Mouse (Mus musculus) midbrain, embryonic 13.5 days (tissue): ENCODE measurements around the gene Adamts20. TPM values are rescaled to one million over a fixed set of nuclear protein-coding genes. Genes with fewer than 3 reads are reported as not detected.

ENCODE experiments used
- ATAC-seq: fragments of 200-750 bp; cut with Nextera tagmentation; 2 replicates; pipeline ENCODE4 v1.8.0; 2017; ENCODE audit warnings: mild to moderate bottlenecking, moderate TSS enrichment, moderate library complexity
- H3K27ac ChIP-seq: fragments of 300-500 bp; sonication (generic); 2 replicates; pipeline ENCODE4 v1.5.1; 2015; ENCODE audit warnings: inconsistent platforms, mild to moderate bottlenecking, moderate library complexity
- H3K27me3 ChIP-seq: fragments of 300-500 bp; sonication (generic); 2 replicates; pipeline ENCODE4 v1.6.1; 2015; ENCODE audit warnings: mild to moderate bottlenecking, inconsistent platforms
- H3K36me3 ChIP-seq: fragments of 300-500 bp; sonication (generic); 2 replicates; pipeline ENCODE4 v1.6.1; 2015; ENCODE audit warnings: mild to moderate bottlenecking, inconsistent platforms
- H3K4me1 ChIP-seq: fragments of 300-500 bp; sonication (generic); replicated peaks from 2 replicates; pipeline ENCODE4 v1.6.1; 2015; ENCODE audit warnings: inconsistent platforms
- H3K4me2 ChIP-seq: fragments of 300-500 bp; sonication (generic); replicated peaks from 2 replicates; pipeline ENCODE4 v1.6.1; 2015; ENCODE audit warnings: moderate library complexity, mild to moderate bottlenecking, inconsistent platforms
- H3K4me3 ChIP-seq: fragments of 300-500 bp; sonication (generic); replicated peaks from 2 replicates; pipeline ENCODE4 v1.5.1; 2015; ENCODE audit warnings: mild to moderate bottlenecking, inconsistent platforms
- H3K9ac ChIP-seq: fragments of 300-500 bp; sonication (generic); replicated peaks from 2 replicates; pipeline ENCODE4 v1.6.1; 2015; ENCODE audit warnings: mild to moderate bottlenecking, inconsistent platforms
- H3K9me3 ChIP-seq: fragments of 300-500 bp; sonication (generic); 2 replicates; pipeline ENCODE4 v1.6.1; 2016; ENCODE audit warnings: mild to moderate bottlenecking, inconsistent platforms
- WGBS: fragments of 180-500 bp; shearing (Covaris S2); methylation state at CpG from one replicate; pipeline ENCODE4 v1.1.7; 2015; 5-methylcytosine and 5-hydroxymethylcytosine counted together
- polyA plus RNA-seq: library from polyadenylated mRNA; unstranded; fragments of >200 nt; fragmentation: Nextera tagmentation; extraction: Ambion mirVana; gene quantifications from 2 replicates; pipeline ENCODE4 v1.2.1, GENCODE M21; 2015

Adamts20 gene
- polyA plus RNA-seq, 1 experiment from 2014 or later: 1.7 TPM

DNA sequence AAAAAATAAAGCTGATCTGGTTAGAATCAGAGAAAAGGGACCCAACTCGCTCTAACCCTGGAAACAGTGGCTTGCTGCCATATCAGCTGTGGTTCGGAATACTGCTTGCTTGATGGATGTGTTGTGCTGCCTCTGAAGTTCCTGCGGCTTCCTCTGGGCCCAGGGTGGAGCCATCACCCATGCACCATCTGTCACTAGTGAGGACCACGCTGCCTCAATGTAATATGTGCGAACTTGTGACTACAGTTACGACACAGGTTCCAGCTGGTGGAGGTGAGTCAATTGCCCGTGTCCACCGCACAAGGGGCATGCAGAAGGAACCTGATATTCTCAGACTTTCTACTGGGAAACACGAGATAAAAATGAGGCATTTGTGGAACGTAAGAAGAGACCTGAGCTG lies 202.0 kb downstream of the Adamts20 start:
- 87% methylated on average over 10 of the region's 10 CpGs for WGBS

DNA sequence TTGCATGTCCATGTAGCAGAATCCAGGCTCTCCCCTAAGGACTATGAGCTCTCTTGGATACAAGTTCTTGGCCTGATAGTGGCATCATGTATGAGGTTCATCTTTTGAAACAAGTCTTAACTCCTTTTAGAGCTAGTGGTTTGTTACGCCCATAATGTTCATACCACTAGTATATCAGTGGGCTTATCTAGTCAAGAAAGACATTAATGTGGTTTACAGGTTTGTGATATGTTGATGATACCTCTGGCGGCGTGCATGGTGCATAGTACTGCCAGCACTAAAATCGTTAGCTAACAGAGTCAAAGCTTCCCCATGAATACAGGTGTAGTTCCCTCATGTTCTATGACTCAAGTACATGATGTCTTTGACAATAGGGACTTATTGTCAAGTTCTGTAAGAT lies 205.7 kb downstream of the Adamts20 start:
- no peaks in the 10 kb centered on the region for H3K36me3 ChIP-seq
- H3K27ac ChIP-seq: no peak overlapping the region
- H3K4me2 ChIP-seq: no peak overlapping the region
- ATAC-seq: no peak
- 96% methylated on average over 4 of the region's 4 CpGs for WGBS
- H3K4me3 ChIP-seq: no peak overlapping the region
- H3K4me1 ChIP-seq: no peaks in the 10 kb centered on the region
- no peak overlapping the region for H3K9ac ChIP-seq
- H3K27me3 ChIP-seq: no peaks in the 10 kb centered on the region
- no peaks in the 10 kb centered on the region for H3K9me3 ChIP-seq

More for the DNA sequence above, 202.0 kb downstream of the Adamts20 start:
- ATAC-seq: no peak
- no peak overlapping the region for H3K4me3 ChIP-seq
- no peaks in the 10 kb centered on the region for H3K27me3 ChIP-seq
- no peaks in the 10 kb centered on the region for H3K36me3 ChIP-seq
- H3K4me2 ChIP-seq: no peak overlapping the region
- no peaks in the 10 kb centered on the region for H3K9me3 ChIP-seq
- no peaks in the 10 kb centered on the region for H3K4me1 ChIP-seq
- H3K9ac ChIP-seq: no peak overlapping the region
- no peak overlapping the region for H3K27ac ChIP-seq

DNA sequence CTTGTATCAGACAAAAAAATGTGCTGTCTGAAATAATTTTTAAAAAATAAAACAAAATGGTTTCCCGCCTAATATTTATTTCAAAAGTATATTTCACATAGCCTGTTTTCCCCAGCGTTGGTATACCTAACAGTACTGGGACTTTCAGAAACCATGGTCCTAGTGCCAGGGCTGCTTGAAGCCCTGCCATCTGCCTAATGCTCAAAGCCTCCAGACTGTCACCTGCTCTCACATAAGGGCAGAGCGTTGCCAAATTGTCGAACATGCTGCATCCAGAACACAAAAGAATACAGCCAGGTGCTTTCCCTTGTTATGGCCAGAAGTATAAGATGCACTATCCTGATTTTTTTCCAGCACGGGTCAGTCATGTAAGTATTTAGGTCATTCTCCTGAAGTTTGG lies 209.7 kb downstream of the Adamts20 start:
- Histone ChIP-seq H3K27ac (no peak overlapping the region), H3K27me3 (no peaks in the 10 kb centered on the region), H3K4me3 (no peak overlapping the region), H3K36me3 (no peaks in the 10 kb centered on the region), H3K9ac (no peak overlapping the region), H3K9me3 (no peaks in the 10 kb centered on the region), H3K4me2 (no peak overlapping the region), H3K4me1 (no peaks in the 10 kb centered on the region)
- WGBS: 89% methylated on average over 5 of the region's 5 CpGs
- no peak for ATAC-seq

DNA sequence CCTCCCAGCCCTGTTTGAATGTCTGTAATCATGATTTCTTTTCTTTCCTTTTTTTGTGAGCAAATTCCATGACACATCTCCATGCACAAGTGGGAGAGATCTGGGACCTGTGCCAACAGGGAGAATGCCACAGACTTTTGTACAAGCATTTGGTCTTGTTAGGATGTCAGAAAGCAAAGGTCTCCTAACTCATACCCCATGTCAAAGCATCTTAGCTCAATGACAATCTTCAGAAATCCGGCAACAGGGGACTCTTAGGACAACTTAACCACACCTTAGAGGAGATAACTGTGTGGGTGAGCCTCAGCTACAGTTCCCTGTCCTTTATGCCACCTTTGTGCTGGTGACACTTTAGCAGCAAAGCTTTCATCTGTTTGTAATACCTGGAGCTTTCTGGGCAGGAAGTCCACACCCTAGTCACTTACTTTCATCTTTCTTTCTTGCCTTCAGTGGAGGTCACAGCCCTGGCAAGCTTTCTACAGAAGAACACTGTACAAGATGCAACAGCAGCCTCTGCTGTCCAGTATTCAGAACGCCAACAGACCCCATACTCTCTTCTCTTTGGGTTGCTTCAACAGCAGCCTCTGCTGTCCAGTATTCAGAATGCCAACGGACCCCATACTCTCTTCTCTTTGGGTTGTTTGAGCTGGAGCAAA lies 210.2 kb downstream of the Adamts20 start:
- H3K27ac ChIP-seq: no peak overlapping the region
- no peaks in the 10 kb centered on the region for H3K4me1 ChIP-seq
- H3K4me2 ChIP-seq: no peak overlapping the region
- H3K4me3 ChIP-seq: no peak overlapping the region
- no peaks in the 10 kb centered on the region for H3K36me3 ChIP-seq
- no peak overlapping the region for H3K9ac ChIP-seq
- no peak for ATAC-seq
- 76% methylated on average over 3 of the region's 3 CpGs for WGBS
- no peaks in the 10 kb centered on the region for H3K27me3 ChIP-seq
- no peaks in the 10 kb centered on the region for H3K9me3 ChIP-seq

DNA sequence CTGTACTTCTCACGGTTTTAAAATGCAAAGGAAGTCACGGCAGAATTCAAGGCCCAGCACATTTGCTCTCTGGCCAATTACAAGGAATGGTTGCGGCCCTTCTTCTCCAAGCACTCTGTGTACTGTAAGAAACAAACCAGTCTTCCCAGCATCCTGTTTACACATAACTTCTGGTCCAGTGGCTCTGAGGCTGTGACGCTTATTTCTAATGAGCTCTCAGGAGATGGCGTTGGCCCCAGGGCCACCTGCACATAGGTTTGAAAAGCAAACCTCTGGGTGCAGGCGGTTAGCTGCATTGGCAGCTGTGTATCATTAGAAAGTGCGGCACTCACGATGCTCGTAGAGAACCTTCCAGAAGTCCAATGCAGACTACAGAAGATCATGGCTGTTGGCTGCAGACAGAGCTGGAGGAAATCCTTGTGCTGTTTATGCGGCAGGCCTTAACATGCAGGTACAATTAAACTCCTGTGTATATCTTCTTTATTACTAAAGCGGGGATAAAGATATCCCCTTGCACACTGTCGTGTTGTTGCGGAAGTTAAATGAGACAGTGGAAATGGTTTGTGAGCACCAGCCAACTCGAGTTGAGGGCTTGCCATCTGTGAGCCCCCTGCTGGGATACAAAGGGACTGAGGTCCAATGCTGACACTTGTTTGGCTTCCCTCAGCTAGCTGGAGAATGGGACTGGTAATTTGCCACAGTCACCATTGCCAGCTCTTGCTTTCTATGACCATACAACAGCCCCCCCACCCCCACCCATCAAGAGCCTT lies 210.9 kb downstream of the Adamts20 start:
- WGBS: 85% methylated on average over 14 of the region's 14 CpGs
- no peaks in the 10 kb centered on the region for H3K4me1 ChIP-seq
- no peaks in the 10 kb centered on the region for H3K9me3 ChIP-seq
- no peaks in the 10 kb centered on the region for H3K36me3 ChIP-seq
- H3K9ac ChIP-seq: no peak overlapping the region
- no peak overlapping the region for H3K4me2 ChIP-seq
- no peak overlapping the region for H3K27ac ChIP-seq
- H3K27me3 ChIP-seq: no peaks in the 10 kb centered on the region
- no peak overlapping the region for H3K4me3 ChIP-seq
- peak; percentile 63 for ATAC-seq

DNA sequence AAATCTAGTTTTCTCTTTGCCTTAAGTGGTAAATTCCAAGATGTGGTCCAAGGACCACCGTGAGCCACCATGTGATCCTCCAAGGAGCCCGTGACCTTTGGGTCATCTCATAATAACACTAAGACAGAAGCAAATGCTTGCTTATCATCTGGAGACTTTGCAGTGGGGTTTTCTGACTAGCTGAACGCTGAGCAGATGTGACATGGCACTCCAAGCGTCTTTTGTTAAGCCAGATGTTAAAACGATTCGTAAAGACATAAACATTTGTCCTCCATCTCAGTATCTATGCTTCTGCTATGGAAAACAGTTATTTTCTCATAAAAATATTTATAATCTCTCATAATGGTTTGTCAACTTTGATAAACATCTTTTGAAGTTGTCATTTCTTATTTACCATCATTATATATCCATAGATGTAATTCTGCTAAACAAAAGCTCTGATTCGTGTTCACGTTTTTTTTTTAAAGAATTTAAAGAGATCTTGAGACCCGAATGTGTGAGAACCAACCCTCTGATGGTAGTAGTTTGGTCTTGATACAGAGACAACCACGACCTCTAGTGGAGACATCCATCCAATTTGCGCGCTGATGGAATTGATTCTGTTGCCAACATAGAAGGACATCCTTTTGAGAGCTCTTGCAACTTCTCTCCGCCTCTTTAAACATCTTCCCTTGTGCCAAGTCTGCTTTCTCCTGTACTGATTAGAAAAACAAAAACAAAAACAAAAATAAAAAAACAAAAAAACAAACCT lies 212.1 kb downstream of the Adamts20 start:
- H3K4me3 ChIP-seq: no peak overlapping the region
- H3K9me3 ChIP-seq: no peaks in the 10 kb centered on the region
- H3K27ac ChIP-seq: no peak overlapping the region
- no peak for ATAC-seq
- H3K27me3 ChIP-seq: no peaks in the 10 kb centered on the region
- H3K9ac ChIP-seq: no peak overlapping the region
- no peaks in the 10 kb centered on the region for H3K36me3 ChIP-seq
- H3K4me1 ChIP-seq: no peaks in the 10 kb centered on the region
- no peak overlapping the region for H3K4me2 ChIP-seq
- WGBS: 81% methylated on average over 13 of the region's 13 CpGs

DNA sequence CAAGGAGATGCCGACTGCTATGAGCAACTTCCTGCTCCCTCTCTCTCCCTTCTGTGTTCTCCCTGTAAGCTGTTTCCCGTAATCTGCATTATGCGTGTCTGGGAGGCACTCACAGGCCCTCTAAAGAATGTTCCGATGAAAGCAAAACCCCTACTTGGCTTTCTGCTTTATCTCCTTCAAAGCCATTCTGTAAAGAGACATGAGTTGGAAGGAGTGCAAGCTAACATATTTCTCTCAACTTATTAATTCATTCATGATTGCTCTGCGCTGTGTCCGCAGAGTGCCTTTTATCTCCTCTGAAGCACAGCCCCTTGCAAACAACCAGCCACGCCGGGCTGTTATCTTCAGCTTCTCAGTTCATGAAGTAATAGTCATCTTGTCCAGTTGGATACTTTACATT lies 215.5 kb downstream of the Adamts20 start:
- 53% methylated on average over 8 of the region's 8 CpGs for WGBS
- no peaks in the 10 kb centered on the region for H3K9me3 ChIP-seq
- no peak for ATAC-seq
- no peak overlapping the region for H3K9ac ChIP-seq
- no peak overlapping the region for H3K4me2 ChIP-seq
- H3K4me1 ChIP-seq: no peaks in the 10 kb centered on the region
- no peak overlapping the region for H3K27ac ChIP-seq
- H3K27me3 ChIP-seq: no peaks in the 10 kb centered on the region
- no peak overlapping the region for H3K4me3 ChIP-seq
- no peaks in the 10 kb centered on the region for H3K36me3 ChIP-seq

DNA sequence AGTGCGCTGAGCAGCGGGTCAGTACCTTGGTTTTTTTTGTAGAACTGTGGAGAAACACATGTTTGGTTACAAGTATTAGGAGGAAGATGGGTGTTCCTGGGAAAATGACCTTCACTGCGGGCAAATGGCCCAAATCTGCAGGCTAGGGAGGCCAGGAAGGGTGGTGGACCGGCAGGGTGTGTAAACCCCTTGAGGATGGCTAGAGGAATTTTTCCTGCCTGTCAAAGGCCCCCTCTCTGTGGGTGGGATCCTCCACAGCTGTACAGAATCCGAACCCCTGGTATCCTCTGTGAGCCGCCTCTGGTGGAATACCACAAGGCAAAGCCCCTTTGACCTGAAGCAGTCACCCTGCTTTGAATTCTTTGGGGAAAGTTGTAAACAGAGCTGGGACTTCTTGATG lies 216.8 kb downstream of the Adamts20 start:
- Histone ChIP-seq H3K4me2 (no peak overlapping the region), H3K9ac (no peak overlapping the region), H3K9me3 (no peaks in the 10 kb centered on the region), H3K36me3 (no peaks in the 10 kb centered on the region), H3K4me3 (no peak overlapping the region), H3K4me1 (no peaks in the 10 kb centered on the region), H3K27ac (no peak overlapping the region), H3K27me3 (no peaks in the 10 kb centered on the region)
- WGBS: 74% methylated on average over 6 of the region's 6 CpGs
- ATAC-seq: no peak

DNA sequence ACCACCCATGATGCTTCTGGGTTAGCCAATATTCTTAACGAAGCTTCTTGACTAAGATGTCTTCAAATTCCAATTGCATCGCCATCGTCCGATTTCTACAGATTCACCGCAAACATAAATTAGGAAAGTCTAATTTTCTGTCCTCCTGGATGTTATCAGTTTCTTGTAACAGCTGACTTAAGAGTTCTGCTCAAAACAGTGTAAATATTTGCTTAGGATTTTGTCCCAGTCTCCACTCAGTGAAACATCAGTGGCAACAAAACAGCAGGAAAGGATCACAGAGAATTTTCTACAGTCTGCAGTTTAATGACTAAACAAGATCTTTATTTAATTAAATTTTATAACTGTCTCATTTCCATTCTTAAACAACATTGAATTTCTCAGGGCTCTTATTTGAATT lies 218.5 kb downstream of the Adamts20 start:
- Histone ChIP-seq H3K9me3 (no peaks in the 10 kb centered on the region), H3K4me3 (no peak overlapping the region), H3K4me2 (no peak overlapping the region), H3K36me3 (no peaks in the 10 kb centered on the region), H3K9ac (no peak overlapping the region), H3K27me3 (no peaks in the 10 kb centered on the region), H3K4me1 (no peaks in the 10 kb centered on the region), H3K27ac (no peak overlapping the region)
- ATAC-seq: no peak
- WGBS: 87% methylated on average over 5 of the region's 5 CpGs

DNA sequence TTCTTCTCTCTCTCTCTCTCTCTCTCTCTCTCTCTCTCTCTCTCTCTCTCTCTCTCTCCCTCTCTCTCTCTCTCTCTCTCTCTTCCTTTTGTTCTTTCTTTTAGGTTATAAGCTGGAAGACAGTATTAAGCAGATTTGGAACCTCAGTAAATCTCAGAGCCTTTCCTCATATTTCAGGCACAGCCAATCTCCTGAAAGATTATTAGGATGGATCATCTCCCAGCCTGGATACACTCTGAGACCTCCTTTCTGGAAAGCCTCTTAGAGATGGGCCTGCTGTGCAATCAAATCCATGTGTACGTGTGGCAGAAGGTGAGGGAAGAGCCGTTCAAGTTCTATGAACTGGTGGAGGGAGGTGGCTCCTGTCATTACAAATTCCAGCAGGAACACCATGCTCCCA lies 220.9 kb downstream of the Adamts20 start:
- no peak for ATAC-seq
- no peaks in the 10 kb centered on the region for H3K4me1 ChIP-seq

DNA sequence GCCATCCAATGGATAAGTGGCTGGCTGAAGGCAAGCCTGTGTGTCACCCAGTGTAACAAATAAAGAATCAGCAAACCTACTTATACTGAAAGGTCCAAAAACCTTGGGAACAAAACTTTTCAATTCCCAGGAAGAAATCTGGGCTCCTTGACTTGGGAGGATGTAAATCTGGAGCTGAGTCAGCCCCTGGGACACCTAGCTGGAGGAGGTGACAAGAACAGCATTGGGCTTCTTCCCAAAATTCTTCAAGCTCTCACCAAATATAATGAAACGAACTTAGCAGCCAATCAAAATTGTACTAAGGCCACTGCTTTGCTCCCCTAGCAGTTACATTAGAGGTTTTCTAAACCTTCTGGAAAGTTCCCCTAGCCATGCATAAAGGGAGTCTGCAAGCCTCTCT lies 223.1 kb downstream of the Adamts20 start:
- H3K27me3 ChIP-seq: no peaks in the 10 kb centered on the region
- no peaks in the 10 kb centered on the region for H3K9me3 ChIP-seq
- 93% methylated on average over 1 of the region's 1 CpGs for WGBS
- ATAC-seq: no peak
- H3K36me3 ChIP-seq: no peaks in the 10 kb centered on the region
- no peaks in the 10 kb centered on the region for H3K4me1 ChIP-seq
- H3K9ac ChIP-seq: no peak overlapping the region
- no peak overlapping the region for H3K27ac ChIP-seq
- H3K4me2 ChIP-seq: no peak overlapping the region
- no peak overlapping the region for H3K4me3 ChIP-seq

More for the DNA sequence above, 220.9 kb downstream of the Adamts20 start:
- WGBS: 85% methylated on average over 2 of the region's 2 CpGs
- Histone ChIP-seq H3K9ac (no peak overlapping the region), H3K27ac (no peak overlapping the region), H3K27me3 (no peaks in the 10 kb centered on the region), H3K4me3 (no peak overlapping the region), H3K9me3 (no peaks in the 10 kb centered on the region), H3K36me3 (no peaks in the 10 kb centered on the region), H3K4me2 (no peak overlapping the region)

DNA sequence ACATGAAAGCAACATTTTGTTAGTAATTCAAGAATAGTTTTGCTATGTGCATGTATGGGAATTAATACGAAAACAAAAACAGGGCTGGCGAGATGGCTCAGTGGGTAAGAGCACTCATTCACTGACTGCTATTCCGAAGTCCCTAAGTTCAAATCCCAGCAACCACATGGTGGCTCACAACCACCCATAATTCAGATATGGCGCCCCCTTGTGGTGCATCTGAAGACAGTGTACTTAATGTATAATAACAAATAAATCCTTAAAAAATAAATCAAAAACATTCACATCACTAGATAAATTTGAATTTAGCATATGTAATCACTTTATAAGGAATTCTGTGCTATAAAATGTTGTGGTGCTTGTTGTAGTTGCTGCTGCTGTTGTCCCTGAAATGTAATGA lies 225.6 kb downstream of the Adamts20 start:
- H3K4me2 ChIP-seq: no peak overlapping the region
- no peak overlapping the region for H3K9ac ChIP-seq
- no peaks in the 10 kb centered on the region for H3K27me3 ChIP-seq
- H3K9me3 ChIP-seq: no peaks in the 10 kb centered on the region
- no peaks in the 10 kb centered on the region for H3K36me3 ChIP-seq
- WGBS: 82% methylated on average over 4 of the region's 4 CpGs
- H3K4me1 ChIP-seq: no peaks in the 10 kb centered on the region
- no peak for ATAC-seq
- no peak overlapping the region for H3K27ac ChIP-seq
- H3K4me3 ChIP-seq: no peak overlapping the region
